Mouse (Mus musculus): Measurements from ENCODE around the gene Scn2b. TPM values are rescaled to one million over a fixed set of nuclear protein-coding genes. Genes with fewer than 3 reads are reported as not detected.

The Scn2b gene
- total and polyA plus RNA-seq, 3 experiments, result 2.2 to 13.5 (median 10.4) TPM

GRCm38 (mm10) chr9:45173475-45173874, 55.9 kb downstream of the Scn2b start:
- no peak for DNase-seq

DNA sequence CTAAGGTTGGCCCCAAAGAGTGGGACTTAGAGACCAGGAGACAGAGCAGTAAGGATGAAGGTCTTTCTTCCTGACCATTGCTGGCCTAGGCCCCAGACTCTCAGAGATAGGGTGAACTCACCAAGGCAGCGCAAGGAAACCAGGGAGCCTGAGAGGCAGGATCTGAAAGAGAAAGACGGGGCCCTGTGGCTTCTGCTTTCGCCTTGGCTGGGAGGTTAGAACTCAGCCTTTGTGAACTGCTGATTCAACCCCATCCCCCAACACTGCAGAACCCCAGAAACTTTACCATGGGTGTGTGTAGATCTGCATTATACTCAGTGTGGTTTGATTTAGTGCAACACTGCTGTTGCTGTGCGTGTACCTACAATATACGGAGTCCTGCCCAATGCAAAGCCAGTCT, 61.7 kb downstream of the Scn2b start:
- DNase-seq, result no peak

Other genes starting within 250 kb of the Scn2b start
- 10 to 100 TPM; 20.0 to 38.4 TPM for gene Kmt2a, start 236.5 kb upstream of the Scn2b start, total RNA-seq (2021)
- 12.9 and 19.4 TPM in 2 replicates for gene Kmt2a, start 236.5 kb upstream of the Scn2b start, polyA plus RNA-seq (2012; rRNA removed)
- 100 to 1,000 TPM; 557 to 696 TPM for gene Atp5l, start 197.0 kb upstream of the Scn2b start, total RNA-seq (2021)
- 184 and 248 TPM in 2 replicates for gene Atp5l, start 197.0 kb upstream of the Scn2b start, polyA plus RNA-seq (2012; rRNA removed)
- gene Ube4a, start 152.2 kb upstream of the Scn2b start, total RNA-seq (2021), result 100 to 1,000 TPM in 1 of 2 experiments, 10 to 100 TPM in 1; 90.8 to 121 TPM
- gene Ube4a, start 152.2 kb upstream of the Scn2b start, polyA plus RNA-seq (2012; rRNA removed), result 4.1 and 6.4 TPM in 2 replicates
- 1 to 10 TPM in 1 of 2 experiments, not detected in 1; 1.0 TPM for gene Cd3g, start 137.4 kb upstream of the Scn2b start, total RNA-seq (2021)
- 0.21 TPM in 1 of 2 replicates, not detected in the other for gene Cd3g, start 137.4 kb upstream of the Scn2b start, polyA plus RNA-seq (2012; rRNA removed)
- under 1 TPM in 1 of 2 experiments, not detected in 1; 0.90 TPM for gene Cd3d, start 136.0 kb upstream of the Scn2b start, total RNA-seq (2021)
- gene Cd3d, start 136.0 kb upstream of the Scn2b start, polyA plus RNA-seq (2012; rRNA removed), result 0.06 TPM in 1 of 2 replicates, not detected in the other
- gene Cd3e, start 108.2 kb upstream of the Scn2b start, total RNA-seq (2021), result 1 to 10 TPM in 1 of 2 experiments, under 1 TPM in 1; 0.55 to 1.5 TPM
- 0.34 and 0.42 TPM in 2 replicates for gene Cd3e, start 108.2 kb upstream of the Scn2b start, polyA plus RNA-seq (2012; rRNA removed)
- gene Mpzl2, start 78.0 kb upstream of the Scn2b start, total RNA-seq (2021), result 10 to 100 TPM in 1 of 2 experiments, 1 to 10 TPM in 1; 9.2 to 12.5 TPM
- 3.7 and 4.9 TPM in 2 replicates for gene Mpzl2, start 78.0 kb upstream of the Scn2b start, polyA plus RNA-seq (2012; rRNA removed)
- gene Mpzl3, start 62.6 kb upstream of the Scn2b start, total RNA-seq (2021), result 10 to 100 TPM in 1 of 2 experiments, 1 to 10 TPM in 1; 6.2 to 13.3 TPM
- 0.99 and 1.3 TPM in 2 replicates for gene Mpzl3, start 62.6 kb upstream of the Scn2b start, polyA plus RNA-seq (2012; rRNA removed)
- 1 to 10 TPM; 1.0 to 2.9 TPM for gene Jaml, start 38.6 kb upstream of the Scn2b start, total RNA-seq (2021)
- gene Jaml, start 38.6 kb upstream of the Scn2b start, polyA plus RNA-seq (2012; rRNA removed), result 0.06 and 0.08 TPM in 2 replicates
- gene Scn4b, start 20.6 kb downstream of the Scn2b start, total RNA-seq (2021), result 1 to 10 TPM in 1 of 2 experiments, under 1 TPM in 1; 0.46 to 1.0 TPM
- gene Scn4b, start 20.6 kb downstream of the Scn2b start, polyA plus RNA-seq (2012; rRNA removed), result 0.18 and 0.51 TPM in 2 replicates
- gene BC049352, start 64.2 kb downstream of the Scn2b start, total RNA-seq (2021), result 1 to 10 TPM in 1 of 2 experiments, not detected in 1; 1.1 TPM
- gene BC049352, start 64.2 kb downstream of the Scn2b start, polyA plus RNA-seq (2012; rRNA removed), result 0.16 and 0.23 TPM in 2 replicates
- not detected for gene Tmprss4, start 86.3 kb downstream of the Scn2b start, total RNA-seq (2021)
- not detected in 2 replicates for gene Tmprss4, start 86.3 kb downstream of the Scn2b start, polyA plus RNA-seq (2012; rRNA removed)
- 1 to 10 TPM; 2.3 to 3.7 TPM for gene Il10ra, start 151.4 kb downstream of the Scn2b start, total RNA-seq (2021)
- gene Il10ra, start 151.4 kb downstream of the Scn2b start, polyA plus RNA-seq (2012; rRNA removed), result 3.1 and 3.6 TPM in 2 replicates
- under 1 TPM; 0.26 to 0.73 TPM for gene Tmprss13, start 201.3 kb downstream of the Scn2b start, total RNA-seq (2021)
- 0.15 and 0.31 TPM in 2 replicates for gene Tmprss13, start 201.3 kb downstream of the Scn2b start, polyA plus RNA-seq (2012; rRNA removed)

All from adrenal gland, adult 2 months (tissue).